Mouse (Mus musculus) embryonic fibroblast, embryonic 13.5 days (primary cell): ENCODE measurements around the gene Map3k21.

Source experiments
- CTCF ChIP-seq: IDR thresholded peaks from 2 replicates; pipeline ENCODE4 v1.5.1; 2011; ENCODE audit warnings: mild to moderate bottlenecking, control low read depth, low read length, moderate library complexity, borderline replicate concordance; ENCODE audit not compliant: insufficient read depth
- POLR2A ChIP-seq: IDR thresholded peaks from 2 replicates; pipeline ENCODE4 v1.6.1; 2011; ENCODE audit warnings: low read depth, mild to moderate bottlenecking, control low read depth, low read length, moderate library complexity

GRCm38 (mm10) chr8:125913206-125913605 is 3.0 kb downstream of the Map3k21 start:
- TF ChIP-seq POLR2A = no peak
- no peak for TF ChIP-seq CTCF
